Mouse (Mus musculus) hindbrain, embryonic 13.5 days (tissue): ENCODE results near the gene Ddx51. TPM values are rescaled to one million over a fixed set of nuclear protein-coding genes. Genes with fewer than 3 reads are reported as not detected.

Experiments
- ATAC-seq: fragments of 200-750 bp; cut with Nextera tagmentation; 2 replicates; pipeline ENCODE4 v1.8.0; 2017; ENCODE audit warnings: moderate TSS enrichment; ENCODE audit not compliant: low FRiP score
- H3K27ac ChIP-seq: fragments of 300-500 bp; sonication (generic); 2 replicates; pipeline ENCODE4 v1.5.1; 2015; ENCODE audit warnings: inconsistent platforms, mild to moderate bottlenecking, moderate library complexity
- H3K27me3 ChIP-seq: fragments of 300-500 bp; sonication (generic); 2 replicates; pipeline ENCODE4 v1.6.1; 2015; ENCODE audit warnings: mild to moderate bottlenecking, inconsistent platforms
- H3K36me3 ChIP-seq: fragments of 300-500 bp; sonication (generic); 2 replicates; pipeline ENCODE4 v1.6.1; 2015; ENCODE audit warnings: mild to moderate bottlenecking, inconsistent platforms
- H3K4me1 ChIP-seq: fragments of 300-500 bp; sonication (generic); replicated peaks from 2 replicates; pipeline ENCODE4 v1.6.1; 2015; ENCODE audit warnings: inconsistent platforms
- H3K4me2 ChIP-seq: fragments of 300-500 bp; sonication (generic); 2 replicates; pipeline ENCODE4 v1.6.1; 2015; ENCODE audit warnings: inconsistent platforms, mild to moderate bottlenecking, moderate library complexity
- H3K4me3 ChIP-seq: fragments of 300-500 bp; sonication (generic); 2 replicates; pipeline ENCODE4 v1.5.1; 2015; ENCODE audit warnings: mild to moderate bottlenecking, inconsistent platforms
- H3K9ac ChIP-seq: fragments of 300-500 bp; sonication (generic); 2 replicates; pipeline ENCODE4 v1.6.1; 2015; ENCODE audit warnings: mild to moderate bottlenecking, inconsistent platforms
- H3K9me3 ChIP-seq: fragments of 300-500 bp; sonication (generic); 2 replicates; pipeline ENCODE4 v1.6.1; 2016; ENCODE audit warnings: inconsistent platforms
- WGBS: fragments of 180-500 bp; shearing (Covaris S2); methylation state at CpG from one replicate; pipeline ENCODE4 v1.1.7; 2015; 5-methylcytosine and 5-hydroxymethylcytosine counted together
- polyA plus RNA-seq: library from polyadenylated mRNA; unstranded; fragments of >200 nt; fragmentation: Nextera tagmentation; extraction: Ambion mirVana; gene quantifications from 2 replicates; pipeline ENCODE4 v1.2.1, GENCODE M21; 2015

The Ddx51 gene
- polyA plus RNA-seq = 14.8 and 16.5 TPM in 2 replicates

DNA sequence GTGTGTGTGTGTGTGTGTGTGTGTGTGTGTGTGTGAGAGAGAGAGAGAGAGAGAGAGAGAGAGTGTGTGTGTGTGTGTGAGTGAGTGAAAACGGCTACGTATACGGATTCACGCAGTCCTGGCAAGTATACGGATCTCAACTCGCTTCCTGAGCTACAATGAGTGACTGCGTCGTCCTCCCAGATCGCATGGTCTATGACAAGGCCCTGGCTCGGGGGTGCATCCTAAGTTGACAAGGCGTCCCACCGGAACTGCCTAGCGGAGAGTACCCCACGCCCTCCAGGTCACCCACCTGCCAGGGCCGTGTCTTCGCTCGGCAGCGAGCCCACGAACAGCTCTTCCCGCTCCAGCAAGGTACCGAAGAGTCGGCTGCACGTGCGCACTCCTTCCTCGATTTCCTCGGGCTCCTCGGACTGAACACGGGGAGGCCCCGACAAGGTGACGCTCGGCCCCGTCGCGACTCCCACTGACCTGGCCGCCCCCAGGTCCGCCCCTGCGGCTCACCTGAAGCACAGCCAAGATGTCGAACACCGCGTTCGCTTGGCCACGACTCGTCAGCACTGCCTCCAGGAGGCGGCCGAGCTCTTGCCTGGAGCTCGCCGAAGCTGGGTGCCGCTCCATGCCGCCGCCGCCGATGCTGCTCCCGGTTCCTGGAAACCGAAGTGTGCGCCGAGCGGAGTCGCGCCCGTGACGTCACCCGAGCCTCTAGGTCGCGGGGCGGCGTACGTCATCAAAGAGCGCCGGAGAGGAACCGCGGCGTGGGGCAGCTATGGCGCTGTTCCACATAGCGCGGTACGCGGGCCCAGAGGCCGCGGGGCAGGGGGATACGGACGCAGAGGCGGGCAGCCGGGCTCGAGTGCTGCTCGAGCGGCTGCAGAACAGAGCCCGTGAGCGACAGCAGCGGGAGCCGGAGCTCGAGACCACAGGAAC is at the start of gene Ddx51, which contains the start of gene Noc4l:
TSS of gene Ddx51 (plus strand) at position 733 of the 930 bp plus-strand sequence.
TSS of gene Noc4l (minus strand) at position 699 of the 930 bp plus-strand sequence.
- Histone ChIP-seq H3K27me3 (no peaks in the 10 kb centered on the region), H3K9me3 (no peaks in the 10 kb centered on the region), H3K4me1 (peaks cover 26% of the 10 kb centered on the region), H3K4me3 (peak within 1 kb of the TSS; percentile 95), H3K27ac (peak within 1 kb of the TSS; percentile 23), H3K9ac (peak within 1 kb of the TSS; percentile 89), H3K4me2 (peak within 1 kb of the TSS; percentile 97), H3K36me3 (peaks cover 71% of the 10 kb centered on the region)
- ATAC-seq = peak; percentile 85
- whole genome bisulfite sequencing = 1% methylated on average over 87 of the region's 91 CpGs

DNA sequence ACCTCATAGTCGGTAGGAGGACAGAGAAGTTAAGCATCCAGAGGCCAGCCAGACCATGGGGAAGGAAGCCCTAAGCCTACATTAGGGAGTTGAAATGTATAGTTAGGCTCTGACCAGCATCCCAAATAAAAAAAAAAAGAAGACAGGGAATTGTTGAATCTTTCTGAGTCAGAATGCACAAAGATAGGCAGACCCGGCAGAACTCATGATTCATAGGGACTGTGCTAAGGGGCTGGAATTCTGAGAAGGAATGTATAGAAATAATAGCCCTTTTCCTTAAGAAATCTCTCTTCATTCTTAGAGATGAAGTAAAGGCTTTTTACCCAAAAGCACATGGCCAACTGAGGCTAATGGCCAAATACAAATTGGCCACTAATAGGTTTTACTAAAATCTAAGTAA is 48.9 kb upstream of the Ddx51 start:
- H3K27me3 ChIP-seq = peaks cover 5% of the 10 kb centered on the region; the same call in 1 of the 2 replicates
- no peak for ATAC-seq
- H3K9ac ChIP-seq = no peak overlapping the region
- no peaks in the 10 kb centered on the region for H3K9me3 ChIP-seq
- no peak overlapping the region for H3K27ac ChIP-seq
- no peaks in the 10 kb centered on the region for H3K4me1 ChIP-seq
- H3K4me3 ChIP-seq = no peak overlapping the region
- H3K36me3 ChIP-seq = peaks cover 9% of the 10 kb centered on the region
- no peak overlapping the region for H3K4me2 ChIP-seq
- WGBS = 95% methylated on average over 2 of the region's 2 CpGs

GRCm38 (mm10) chr5:110605531-110606221 is 47.6 kb upstream of the Ddx51 start:
- no peak for ATAC-seq
- Histone ChIP-seq H3K4me1 (no peaks in the 10 kb centered on the region), H3K27me3 (peaks cover 5% of the 10 kb centered on the region; the same call in 1 of the 2 replicates), H3K9me3 (no peaks in the 10 kb centered on the region), H3K36me3 (peaks cover 4% of the 10 kb centered on the region; the same call in 1 of the 2 replicates), H3K27ac (no peak overlapping the region), H3K4me3 (no peak overlapping the region), H3K4me2 (no peak overlapping the region), H3K9ac (no peak overlapping the region)
- 62% methylated on average over 5 of the region's 5 CpGs for WGBS

- peaks cover 5% of the 10 kb centered on the region; the same call in 1 of the 2 replicates for H3K27me3 ChIP-seq
- no peak for ATAC-seq
- no peak overlapping the region for H3K27ac ChIP-seq
- no peak overlapping the region for H3K9ac ChIP-seq
- no peak overlapping the region for H3K4me2 ChIP-seq
- no peak overlapping the region for H3K4me3 ChIP-seq
- H3K36me3 ChIP-seq = no peaks in the 10 kb centered on the region; the same call in 1 of the 2 replicates
- no peaks in the 10 kb centered on the region for H3K9me3 ChIP-seq
- H3K4me1 ChIP-seq = no peaks in the 10 kb centered on the region
- WGBS = 75% methylated on average over 3 of the region's 3 CpGs
Observed at GRCm38 (mm10) chr5:110607767-110608166, 45.5 kb upstream of the Ddx51 start.

- no peak for ATAC-seq
- 81% methylated on average over 6 of the region's 6 CpGs for WGBS
Observed at GRCm38 (mm10) chr5:110608336-110608735, 44.9 kb upstream of the Ddx51 start.

GRCm38 (mm10) chr5:110608941-110609340 is 44.3 kb upstream of the Ddx51 start:
- Histone ChIP-seq H3K36me3 (peaks cover 2% of the 10 kb centered on the region), H3K9me3 (no peaks in the 10 kb centered on the region), H3K27me3 (0 out of 2 replicates have a peak, but pooled peaks cover 5% of the 10 kb centered on the region), H3K27ac (no peak overlapping the region), H3K4me2 (no peak overlapping the region), H3K4me1 (no peaks in the 10 kb centered on the region), H3K4me3 (no peak overlapping the region), H3K9ac (no peak overlapping the region)
- WGBS = 58% methylated on average over 8 of the region's 8 CpGs
- ATAC-seq = no peak

More at GRCm38 (mm10) chr5:110608336-110608735, 44.9 kb upstream of the Ddx51 start:
- Histone ChIP-seq H3K36me3 (no peaks in the 10 kb centered on the region), H3K9me3 (no peaks in the 10 kb centered on the region), H3K27ac (no peak overlapping the region), H3K4me3 (no peak overlapping the region), H3K9ac (no peak overlapping the region), H3K27me3 (0 out of 2 replicates have a peak, but pooled peaks cover 5% of the 10 kb centered on the region), H3K4me1 (no peaks in the 10 kb centered on the region), H3K4me2 (no peak overlapping the region)

- H3K9me3 ChIP-seq = no peaks in the 10 kb centered on the region
- H3K4me2 ChIP-seq = no peak overlapping the region
- no peak for ATAC-seq
- H3K4me1 ChIP-seq = no peaks in the 10 kb centered on the region
- no peak overlapping the region for H3K27ac ChIP-seq
- 0 out of 2 replicates have a peak, but pooled peaks cover 5% of the 10 kb centered on the region for H3K27me3 ChIP-seq
- H3K36me3 ChIP-seq = peaks cover 5% of the 10 kb centered on the region
- H3K9ac ChIP-seq = no peak overlapping the region
- 89% methylated on average over 3 of the region's 3 CpGs for WGBS
- no peak overlapping the region for H3K4me3 ChIP-seq
Observed at GRCm38 (mm10) chr5:110609425-110609824, 43.8 kb upstream of the Ddx51 start.

GRCm38 (mm10) chr5:110609868-110610267 is 43.4 kb upstream of the Ddx51 start:
- no peaks in the 10 kb centered on the region for H3K4me1 ChIP-seq
- no peak overlapping the region for H3K4me2 ChIP-seq
- H3K9ac ChIP-seq = no peak overlapping the region
- 0 out of 2 replicates have a peak, but pooled peaks cover 5% of the 10 kb centered on the region for H3K27me3 ChIP-seq
- no peak overlapping the region for H3K27ac ChIP-seq
- H3K4me3 ChIP-seq = no peak overlapping the region
- no peak for ATAC-seq
- WGBS = 88% methylated on average over 5 of the region's 5 CpGs
- no peaks in the 10 kb centered on the region for H3K9me3 ChIP-seq
- H3K36me3 ChIP-seq = peaks cover 7% of the 10 kb centered on the region

- no peaks in the 10 kb centered on the region for H3K4me1 ChIP-seq
- H3K27me3 ChIP-seq = 0 out of 2 replicates have a peak, but pooled peaks cover 5% of the 10 kb centered on the region
- 94% methylated on average over 7 of the region's 7 CpGs for WGBS
- H3K9ac ChIP-seq = no peak overlapping the region
- no peak for ATAC-seq
- H3K4me2 ChIP-seq = no peak overlapping the region
- H3K4me3 ChIP-seq = no peak overlapping the region
- H3K27ac ChIP-seq = no peak overlapping the region
- H3K9me3 ChIP-seq = no peaks in the 10 kb centered on the region
- H3K36me3 ChIP-seq = peaks cover 13% of the 10 kb centered on the region
Observed at GRCm38 (mm10) chr5:110610484-110610883, 42.8 kb upstream of the Ddx51 start.

DNA sequence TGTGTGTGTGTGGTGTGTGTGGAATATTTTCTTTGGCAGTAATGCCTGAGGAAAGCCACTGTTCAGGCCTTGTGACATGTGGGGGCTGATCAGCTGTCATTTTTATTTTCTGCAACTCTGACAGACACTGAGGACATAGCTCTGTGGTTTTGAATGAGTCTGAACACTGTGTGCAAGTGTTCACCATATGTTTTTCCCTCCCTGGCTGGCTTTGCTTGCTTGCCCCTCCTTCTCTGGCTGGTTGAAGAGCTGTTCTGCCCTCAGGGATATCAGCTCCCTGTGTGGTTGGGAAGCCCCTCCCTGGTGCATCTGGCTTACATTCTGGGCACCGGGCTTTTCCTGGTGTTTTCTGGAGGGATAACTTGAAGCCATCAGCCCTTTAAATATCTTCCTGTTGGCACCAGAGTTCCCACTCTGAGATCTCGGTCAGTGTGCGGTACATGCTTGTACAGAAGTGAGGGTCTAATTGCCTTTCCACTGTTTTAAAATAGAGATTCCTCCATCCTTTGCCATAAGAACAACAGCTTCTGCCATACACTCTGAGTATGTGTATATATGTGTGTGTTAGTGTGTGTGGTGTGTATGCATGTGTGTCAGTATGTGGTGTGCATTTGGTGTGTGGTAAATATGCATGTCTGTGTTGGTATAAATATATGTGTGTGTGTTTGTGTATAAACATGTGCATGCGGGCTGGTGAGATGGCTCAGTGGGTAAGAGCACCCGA is 41.7 kb upstream of the Ddx51 start:
- Histone ChIP-seq H3K4me1 (no peaks in the 10 kb centered on the region), H3K27ac (0 out of 2 replicates have a peak overlapping the region, but pooled peaks have one; percentile 14), H3K4me3 (no peak overlapping the region), H3K27me3 (0 out of 2 replicates have a peak, but pooled peaks cover 5% of the 10 kb centered on the region), H3K36me3 (peaks cover 21% of the 10 kb centered on the region), H3K9ac (no peak overlapping the region), H3K4me2 (no peak overlapping the region), H3K9me3 (no peaks in the 10 kb centered on the region)
- no peak for ATAC-seq
- WGBS = 75% methylated on average over 5 of the region's 5 CpGs

DNA sequence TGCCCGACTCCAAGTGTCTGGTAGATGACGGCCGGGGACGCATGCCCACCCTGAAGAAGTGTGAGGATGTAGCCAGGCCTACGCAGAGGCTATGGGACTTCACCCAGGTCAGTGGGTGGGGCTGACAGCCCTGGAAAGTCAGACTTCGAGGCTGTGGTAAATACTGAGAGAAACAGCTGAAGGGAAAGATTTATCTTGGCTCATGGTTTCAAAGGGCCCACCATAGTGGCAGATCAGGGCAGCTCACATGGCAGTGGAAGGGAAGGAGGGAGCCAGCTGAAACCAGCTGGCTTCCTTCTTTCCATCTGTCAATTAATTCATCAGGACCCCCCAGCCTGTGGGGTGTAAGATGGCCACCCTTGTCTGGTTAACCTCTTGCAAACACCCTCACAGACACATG is 34.0 kb upstream of the Ddx51 start:
- ATAC-seq = no peak
- WGBS = 86% methylated on average over 6 of the region's 6 CpGs
- peaks cover 56% of the 10 kb centered on the region for H3K36me3 ChIP-seq
- no peaks in the 10 kb centered on the region for H3K9me3 ChIP-seq
- no peak overlapping the region for H3K4me2 ChIP-seq
- H3K27me3 ChIP-seq = no peaks in the 10 kb centered on the region
- no peak overlapping the region for H3K27ac ChIP-seq
- no peaks in the 10 kb centered on the region for H3K4me1 ChIP-seq
- H3K4me3 ChIP-seq = no peak overlapping the region
- no peak overlapping the region for H3K9ac ChIP-seq
